ENCODE assay signal across 14 mouse cellular contexts in genomic region chrX:93107930-93108567, GRCm38 (mm10).
"Had no signal": no experiment of that assay in that cellular context is flagged by ENCODE, and none has a peak within 500 bp of the region (broad histone marks: within the 10 kb centered on the region; RNA-seq: fewer than 3 reads in every experiment).

No protein-coding gene starts in this region.

- H3K27ac ChIP-seq: kidney, postnatal 0 days; layer of hippocampus, adult 2 months; liver, embryonic 13.5 days; midbrain, embryonic 12.5 days; neural tube, embryonic 13.5 days had no signal

- H3K4me3 ChIP-seq: layer of hippocampus, adult 2 months; liver, embryonic 13.5 days; midbrain, embryonic 12.5 days; myocyte; neural tube, embryonic 13.5 days had no signal

- H3K27me3 ChIP-seq: liver, embryonic 13.5 days; midbrain, embryonic 12.5 days; neural tube, embryonic 13.5 days had no signal

- H3K4me1 ChIP-seq: liver, embryonic 13.5 days; midbrain, embryonic 12.5 days; neural tube, embryonic 13.5 days had no signal

- H3K9ac ChIP-seq: liver, embryonic 13.5 days; midbrain, embryonic 12.5 days; neural tube, embryonic 13.5 days had no signal

- H3K9me3 ChIP-seq: liver, embryonic 13.5 days; midbrain, embryonic 12.5 days; neural tube, embryonic 13.5 days had no signal

- H3K4me2 ChIP-seq: liver, embryonic 13.5 days; midbrain, embryonic 12.5 days; neural tube, embryonic 13.5 days had no signal

- ATAC-seq: midbrain, embryonic 16.5 days had no signal

- H3K36me3 ChIP-seq: liver, embryonic 13.5 days; midbrain, embryonic 12.5 days; neural tube, embryonic 13.5 days had no signal

- DNase-seq: kidney, postnatal 25 days; layer of hippocampus, adult 9-11 months; liver, embryonic 13.5 days; lung, adult 2 months; lung, postnatal 14 days; lung, postnatal 4 days; thymus, adult 18-20 months; thymus, postnatal 36 days had no signal
